26 mouse cellular contexts compared by ENCODE assay signal in genomic region chr11:68742658-68743057, GRCm38 (mm10).
"Had no signal": no experiment of that assay in that cellular context is flagged by ENCODE, and none has a peak within 500 bp of the region (broad histone marks: within the 10 kb centered on the region; RNA-seq: fewer than 3 reads in every experiment).

No protein-coding gene starts in this region.

- H3K9ac ChIP-seq: embryonic facial prominence, embryonic 12.5 days; embryonic facial prominence, embryonic 13.5 days; embryonic facial prominence, embryonic 15.5 days; forebrain, embryonic 12.5 days; forebrain, embryonic 15.5 days; forebrain, postnatal 0 days had no signal

- H3K4me3 ChIP-seq: embryonic facial prominence, embryonic 10.5 days; embryonic facial prominence, embryonic 12.5 days; embryonic facial prominence, embryonic 13.5 days; embryonic facial prominence, embryonic 15.5 days; erythroblast, embryonic 14.5 days; forebrain, embryonic 10.5 days; forebrain, embryonic 12.5 days; forebrain, embryonic 15.5 days; gastrocnemius, adult 2 months; heart, adult 2 months; heart, embryonic 10.5 days had no signal

- H3K4me2 ChIP-seq: embryonic facial prominence, embryonic 12.5 days; embryonic facial prominence, embryonic 13.5 days; embryonic facial prominence, embryonic 15.5 days; forebrain, embryonic 12.5 days; forebrain, embryonic 15.5 days had no signal

- H3K27me3 ChIP-seq: embryonic facial prominence, embryonic 12.5 days; embryonic facial prominence, embryonic 13.5 days; embryonic facial prominence, embryonic 15.5 days; forebrain, embryonic 12.5 days; forebrain, embryonic 15.5 days had no signal

- ATAC-seq: forebrain, embryonic 14.5 days; forebrain, embryonic 15.5 days; forebrain, embryonic 16.5 days; forebrain, postnatal 0 days had no signal

- DNase-seq: cerebellum, adult 9-11 months; cerebellum, postnatal 10 days; cerebellum, postnatal 14 days; cerebellum, postnatal 25 days; cerebellum, postnatal 36 days; embryo, embryonic 11 days; forebrain, postnatal 0 days; gastrocnemius, adult 2 months; gastrocnemius, postnatal 10 days; gastrocnemius, postnatal 14 days; gastrocnemius, postnatal 25 days; gastrocnemius, postnatal 36 days; heart, adult 11 months; heart, adult 18-20 months; heart, adult 2 months had no signal

- H3K27ac ChIP-seq: embryonic facial prominence, embryonic 10.5 days; embryonic facial prominence, embryonic 12.5 days; embryonic facial prominence, embryonic 13.5 days; embryonic facial prominence, embryonic 15.5 days; forebrain, embryonic 10.5 days; forebrain, embryonic 12.5 days; forebrain, embryonic 15.5 days; gastrocnemius, adult 2 months; heart, adult 2 months; heart, embryonic 10.5 days had no signal

- H3K4me1 ChIP-seq: embryonic facial prominence, embryonic 10.5 days; embryonic facial prominence, embryonic 12.5 days; embryonic facial prominence, embryonic 13.5 days; embryonic facial prominence, embryonic 15.5 days; forebrain, embryonic 10.5 days; forebrain, embryonic 12.5 days; heart, embryonic 10.5 days had no signal

- H3K9me3 ChIP-seq: embryonic facial prominence, embryonic 10.5 days; embryonic facial prominence, embryonic 12.5 days; embryonic facial prominence, embryonic 13.5 days; embryonic facial prominence, embryonic 15.5 days; forebrain, embryonic 10.5 days; forebrain, embryonic 12.5 days; forebrain, embryonic 15.5 days; heart, embryonic 10.5 days had no signal
